Mouse (Mus musculus): ENCODE measurements at regions not wholly inside any gene's neighbourhood (a gene's known extent, or its start where the extent isn't known, plus 50 kb on each side); places are given as distances from the start of the nearest gene placed in this dataset.

DNA sequence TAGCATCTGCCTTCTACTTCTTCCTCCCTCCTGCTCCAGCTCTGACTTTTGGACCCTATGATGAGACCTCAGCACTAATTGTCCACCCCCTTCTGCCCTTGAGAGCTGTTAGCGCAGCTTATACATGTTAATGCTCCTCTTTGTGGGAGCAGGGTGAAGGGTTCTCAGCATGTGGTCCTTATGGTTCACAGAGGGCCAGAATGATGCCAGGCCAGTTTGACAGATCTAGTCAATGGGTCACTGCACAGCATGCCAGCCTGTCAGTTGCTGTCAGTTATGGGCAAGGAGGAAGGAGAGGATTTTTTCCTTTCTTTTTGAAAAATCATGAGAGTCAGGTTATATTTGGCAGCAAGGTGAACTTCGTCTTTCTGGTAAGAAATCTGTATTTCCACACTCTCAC is 68.4 kb downstream of the 4931417E11Rik start:
- DNase-seq (ENCODE audit: low spot score) = no peak

DNA sequence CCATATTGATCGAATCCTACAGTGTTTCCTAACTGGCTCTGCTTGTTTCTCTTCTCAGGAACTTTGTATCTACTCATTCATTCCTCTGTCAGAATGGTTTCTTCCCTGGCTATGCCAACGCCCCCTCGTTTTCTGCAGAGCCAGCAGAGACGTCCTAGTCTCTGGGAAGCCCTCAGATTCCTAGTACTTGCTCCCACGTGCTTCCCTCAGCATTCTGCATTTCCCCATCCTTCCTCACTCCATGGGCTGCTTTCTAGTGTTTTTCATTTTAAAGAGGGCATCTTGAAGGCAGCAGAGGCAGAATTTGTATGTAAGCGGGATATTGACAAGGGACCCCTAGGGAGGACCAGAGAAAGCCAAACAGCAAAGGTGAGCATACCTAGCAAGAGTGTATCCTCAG is 80.2 kb downstream of the 4931417E11Rik start:
- no peak for DNase-seq (ENCODE audit: low spot score)

DNA sequence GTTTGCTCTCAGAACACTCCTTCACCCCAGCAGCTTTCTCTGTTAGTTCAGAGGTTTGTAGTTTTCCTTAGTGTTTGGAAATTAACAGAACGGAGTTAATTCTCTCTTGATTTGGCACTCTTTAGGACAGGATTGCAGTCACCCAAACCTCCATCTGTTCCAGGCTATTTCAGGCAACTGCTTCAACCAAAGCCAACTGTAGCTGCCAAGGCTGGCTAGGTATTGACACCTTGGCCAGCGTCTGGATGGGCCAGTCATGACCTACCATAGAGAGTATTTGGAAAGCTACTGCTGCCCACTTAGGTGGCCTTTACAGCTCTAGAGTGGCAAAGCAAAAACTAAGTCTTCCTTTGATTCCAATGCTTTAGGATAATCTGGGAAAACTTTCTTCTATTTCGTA is 83.2 kb downstream of the 4931417E11Rik start:
- DNase-seq (ENCODE audit: low spot score) = no peak

DNA sequence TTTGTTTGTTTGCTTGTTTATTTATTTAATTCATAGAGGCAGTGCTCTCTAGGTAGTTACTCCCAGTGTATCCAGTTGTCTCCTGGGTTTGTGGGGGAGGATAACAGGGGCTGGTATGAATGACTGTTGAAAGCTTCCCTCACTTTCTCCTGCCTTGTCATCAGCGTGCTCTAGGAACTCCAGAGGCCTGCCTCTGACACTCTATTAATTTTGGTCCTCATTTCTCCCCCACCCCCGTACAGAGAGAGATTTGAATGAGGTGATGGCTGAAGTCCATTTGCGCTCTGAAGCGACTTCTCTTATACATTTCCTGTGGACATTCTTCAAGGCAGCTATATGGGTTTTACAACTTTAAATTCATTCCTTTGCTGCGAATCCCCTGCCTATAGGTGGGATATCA is 89.6 kb downstream of the 4931417E11Rik start:
- DNase-seq (ENCODE audit: low spot score) = no peak

DNA sequence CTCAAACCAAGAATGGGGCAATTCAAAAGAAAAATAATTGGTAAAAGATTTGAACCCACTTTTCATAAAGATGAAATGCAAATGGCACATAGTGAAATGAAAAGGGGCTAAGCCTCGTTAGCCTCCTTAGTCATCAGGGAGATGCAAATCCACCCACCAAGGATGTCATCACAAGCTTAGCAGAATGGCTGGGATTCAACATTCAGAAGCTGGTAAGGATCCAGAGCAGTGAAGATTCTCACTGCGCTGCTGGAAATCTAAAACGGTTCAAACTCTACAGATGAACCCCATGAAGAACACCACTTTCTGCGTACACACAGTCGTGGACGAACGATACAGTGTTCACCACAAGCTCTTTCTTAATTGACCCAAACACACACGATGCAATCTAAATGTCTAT is 91.6 kb downstream of the 4931417E11Rik start:
- DNase-seq (ENCODE audit: low spot score) = no peak

DNA sequence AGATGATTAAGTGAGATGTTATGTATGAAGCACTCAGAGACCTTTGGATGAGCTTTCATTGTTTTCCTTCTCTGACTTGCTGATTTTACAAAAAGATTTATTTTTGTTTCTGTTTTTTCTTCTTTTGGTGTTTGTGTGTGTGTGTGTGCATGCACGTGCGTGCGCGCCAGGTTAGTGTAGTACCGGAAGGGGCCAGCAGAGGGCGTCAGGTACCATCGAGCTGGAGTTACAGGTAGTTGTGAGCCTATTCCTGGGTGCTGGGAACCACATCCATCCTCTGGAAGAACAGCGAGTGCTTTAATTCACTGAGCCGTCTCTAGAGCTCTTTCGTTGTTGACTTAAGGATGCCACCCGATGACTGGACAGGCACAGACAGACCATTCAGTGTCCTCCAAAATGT is 93.2 kb downstream of the 4931417E11Rik start:
- no peak for DNase-seq (ENCODE audit: low spot score)

DNA sequence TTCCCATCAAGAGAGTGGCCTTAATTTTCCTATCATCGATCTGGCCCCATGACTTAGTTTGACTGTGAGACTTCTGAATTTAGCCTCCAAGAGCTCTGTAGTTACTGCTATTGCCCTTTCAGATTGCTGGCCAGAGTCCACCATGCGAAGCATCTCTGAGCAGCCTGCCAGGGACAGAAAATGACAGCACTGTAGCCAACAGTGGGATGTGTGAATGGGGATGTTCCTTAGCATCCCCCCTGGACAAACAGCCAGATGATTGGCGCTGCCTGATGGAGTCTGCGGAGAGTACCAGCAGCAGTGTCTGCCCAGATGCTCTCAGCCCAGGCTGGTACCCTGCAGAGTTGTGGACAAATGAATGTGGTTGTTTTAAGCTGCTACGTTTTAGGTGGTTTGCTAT is 96.6 kb downstream of the 4931417E11Rik start:
- no peak for DNase-seq (ENCODE audit: low spot score)

DNA sequence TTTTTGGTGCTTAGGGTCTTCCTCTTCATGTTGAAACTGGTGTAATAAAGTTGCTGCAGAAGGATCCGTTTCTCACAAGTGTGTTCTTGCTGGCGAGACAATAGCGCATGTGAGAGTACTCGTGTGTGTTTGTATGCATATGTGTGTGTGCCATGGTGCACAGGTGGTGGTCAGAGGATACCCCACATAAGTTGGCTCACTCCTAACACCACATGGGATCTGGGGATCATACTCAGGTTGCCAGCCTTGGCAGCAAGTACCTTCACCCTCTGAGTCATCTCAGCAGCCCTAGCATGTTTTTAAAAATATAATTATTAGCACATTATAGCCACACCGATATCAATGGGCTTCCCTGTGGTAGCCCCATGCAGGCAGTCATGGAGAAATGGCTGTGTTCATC is 97.6 kb downstream of the 4931417E11Rik start:
- no peak for DNase-seq (ENCODE audit: low spot score)

DNA sequence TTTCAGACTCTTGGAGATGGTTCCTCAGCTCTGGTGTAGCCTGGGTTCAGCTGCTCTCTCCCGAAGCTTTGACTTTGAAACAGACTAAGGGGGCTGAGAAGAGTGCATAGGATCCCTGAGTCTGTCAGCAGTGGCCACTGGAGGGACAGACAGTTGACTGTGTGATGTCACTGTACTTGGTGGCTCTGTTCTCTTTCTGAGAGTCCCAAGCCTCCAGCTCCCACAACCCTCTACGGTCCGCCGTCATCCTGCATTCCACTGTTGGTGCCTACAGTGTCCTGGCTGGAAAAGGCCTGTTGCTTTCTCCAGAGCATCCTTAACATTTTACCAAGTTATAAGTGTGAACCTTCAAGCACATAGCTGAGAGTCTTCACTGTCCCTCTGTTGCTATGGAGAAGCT is 98.6 kb downstream of the 4931417E11Rik start:
- DNase-seq (ENCODE audit: low spot score) = no peak

DNA sequence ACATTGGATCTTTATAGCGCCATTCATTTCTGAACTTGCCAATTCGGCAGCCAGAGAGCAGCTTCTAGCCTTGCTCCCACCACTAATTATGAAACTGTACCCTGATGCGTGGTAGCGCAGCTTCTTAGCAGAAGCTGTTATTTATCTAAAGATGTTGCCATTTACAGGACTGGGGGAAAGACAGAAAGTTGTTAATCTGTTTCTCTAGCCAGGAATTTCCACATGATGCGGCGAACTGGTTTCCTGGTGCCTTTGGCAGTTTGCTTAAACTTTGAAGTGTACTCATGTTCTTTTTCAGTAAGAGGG is 100.7 kb downstream of the 4931417E11Rik start:
- DNase-seq (ENCODE audit: low spot score) = no peak

DNA sequence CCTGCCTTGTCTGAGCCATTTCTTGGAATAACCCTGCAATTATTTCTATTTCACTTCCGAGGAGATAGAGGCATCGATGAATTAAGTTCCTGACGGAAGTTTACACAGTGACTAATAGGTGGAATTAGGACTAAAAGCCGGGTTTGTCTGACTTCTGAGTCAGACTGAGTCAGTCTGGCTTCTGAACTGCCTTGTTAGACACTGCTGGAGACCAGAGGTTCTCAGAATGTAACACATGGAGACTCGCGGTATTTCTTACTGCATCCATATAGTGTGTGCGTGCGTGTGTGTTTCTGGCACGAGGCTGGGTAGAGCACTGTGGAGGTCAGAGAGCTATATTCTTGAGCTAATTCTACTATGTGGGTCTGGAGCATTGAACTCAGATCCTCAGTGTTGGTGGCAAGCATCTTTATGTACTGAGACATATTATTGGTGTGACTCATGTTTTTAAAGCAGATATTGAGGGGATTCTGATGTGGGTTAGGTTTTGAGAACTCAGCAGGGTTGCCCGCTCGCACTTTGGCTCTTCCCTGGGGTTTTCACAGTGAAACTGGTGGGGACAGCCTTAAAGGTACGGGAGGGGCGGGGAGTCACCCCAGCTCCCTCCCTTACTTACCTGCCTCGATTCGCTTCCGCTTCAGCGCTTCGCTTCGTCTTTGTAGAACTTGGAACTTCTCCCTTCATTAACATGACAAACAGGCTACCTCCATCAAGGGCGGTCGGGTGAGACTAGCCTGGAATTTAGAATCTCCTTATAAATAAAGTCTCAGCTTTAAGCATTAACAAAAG is 101.2 kb downstream of the 4931417E11Rik start:
- DNase-seq (ENCODE audit: low spot score) = no peak

DNA sequence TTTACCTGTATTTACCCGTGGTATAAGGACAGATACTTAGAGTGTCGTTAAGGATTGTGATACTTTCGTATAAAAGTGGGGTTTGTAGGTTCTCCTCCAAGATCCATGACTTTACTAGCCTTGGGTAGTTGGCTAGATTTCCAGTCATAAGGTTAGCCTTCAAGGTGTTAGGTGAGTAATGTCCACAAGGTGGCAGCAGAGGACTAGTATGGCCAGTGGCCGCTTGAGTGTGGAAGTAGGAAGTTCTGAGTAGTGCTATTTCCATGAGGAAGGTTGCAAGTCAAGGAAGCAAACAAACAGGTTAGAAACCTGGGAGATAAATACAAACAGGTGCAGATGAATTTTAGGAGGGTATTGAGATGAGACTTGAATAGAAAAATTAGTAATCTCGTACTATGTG is 101.9 kb downstream of the 4931417E11Rik start:
- peak; percentile 26 for DNase-seq (ENCODE audit: low spot score)

DNA sequence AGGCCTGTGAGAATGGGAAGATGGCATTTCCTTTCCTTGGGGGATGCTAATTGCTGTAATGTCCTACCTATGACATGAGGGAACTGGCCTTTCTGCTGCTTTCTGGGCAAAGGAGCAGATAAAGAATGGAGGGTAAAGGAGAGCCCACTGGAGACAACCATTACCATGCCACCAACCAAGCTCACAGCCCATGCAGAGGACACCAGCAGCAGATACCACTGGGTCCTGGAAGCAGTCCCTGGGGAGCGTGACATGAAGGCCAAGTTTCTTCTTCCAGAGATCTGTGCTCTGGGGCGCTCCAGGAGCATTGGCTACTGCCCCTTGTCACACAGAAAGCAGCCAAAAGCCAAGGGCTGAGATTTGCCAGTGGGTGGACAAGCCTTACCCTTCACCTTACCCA is 102.8 kb downstream of the 4931417E11Rik start:
- no peak for DNase-seq (ENCODE audit: low spot score)

DNA sequence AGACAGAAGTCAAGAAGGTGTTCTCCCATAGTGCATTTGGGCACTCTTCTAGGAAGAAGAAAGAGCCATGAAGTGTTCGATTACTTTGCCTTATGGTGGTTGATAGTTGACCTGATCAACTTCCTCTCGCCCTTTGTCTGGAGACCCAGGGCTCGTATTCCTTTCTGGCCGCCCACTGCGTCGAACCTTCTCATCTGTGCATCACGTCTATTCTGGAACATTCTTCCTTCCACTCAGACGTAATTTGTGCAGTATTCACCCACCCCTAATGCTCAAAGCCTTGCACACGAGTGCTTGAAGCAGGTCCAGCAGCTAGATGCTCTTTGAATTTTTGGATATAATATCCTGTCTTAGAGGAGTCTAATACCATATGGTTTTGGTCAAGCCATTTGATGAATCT is 104.2 kb downstream of the 4931417E11Rik start:
- DNase-seq (ENCODE audit: low spot score) = no peak

DNA sequence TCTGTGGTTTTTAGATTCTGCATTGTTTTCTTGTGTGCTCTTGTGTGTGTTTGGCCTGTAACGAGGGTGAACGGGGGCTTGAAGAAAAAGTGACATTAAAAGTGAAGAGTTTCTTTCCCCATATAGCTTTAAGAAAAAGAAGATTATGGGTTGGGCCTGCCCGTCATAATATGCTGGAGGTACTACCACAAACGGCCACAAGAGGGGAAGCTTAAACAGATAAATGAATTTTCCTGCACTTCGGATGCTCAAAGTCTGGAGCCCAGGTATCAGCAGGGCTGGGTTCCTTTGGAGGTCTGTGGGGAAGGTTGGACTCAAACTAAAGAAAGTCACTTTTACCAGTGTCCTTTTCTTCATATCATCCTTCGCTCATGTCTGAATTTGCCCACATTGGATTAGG is 86.8 kb downstream of the Suclg1 start:
- DNase-seq (ENCODE audit: low spot score) = no peak

DNA sequence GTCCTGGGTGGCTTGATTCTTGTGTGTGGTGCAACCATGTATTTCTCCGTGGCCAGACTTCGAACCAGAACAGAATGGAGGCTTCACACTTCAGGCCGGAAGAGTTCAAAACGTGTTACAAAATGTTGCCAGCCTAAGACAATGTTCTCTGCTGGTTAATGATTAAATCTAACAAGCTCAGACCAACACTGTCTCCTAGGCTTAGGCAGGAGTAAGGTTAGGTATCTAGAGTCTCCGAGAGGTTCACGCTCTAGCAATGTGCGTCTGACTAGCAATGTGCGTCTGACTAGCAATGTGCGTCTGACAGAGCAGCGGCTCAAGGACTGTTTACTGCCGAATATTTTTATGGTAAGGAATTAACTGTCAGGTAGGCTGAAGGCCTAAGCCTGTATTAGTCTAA is 81.5 kb downstream of the Suclg1 start:
- DNase-seq (ENCODE audit: low spot score) = no peak
